Mouse (Mus musculus) kidney, postnatal 25 days (tissue): ENCODE measurements around the gene Ccl11.
A peak's percentile ranks its signal among the peaks of the same experiment; 100 is the strongest.

ENCODE experiments used
- DNase-seq, 2 experiments: peaks; one replicate each; pipeline ENCODE4 v3.0.0; 2021; ENCODE audit warnings: mixed read lengths in 2 of 2

Ccl11 gene

DNA sequence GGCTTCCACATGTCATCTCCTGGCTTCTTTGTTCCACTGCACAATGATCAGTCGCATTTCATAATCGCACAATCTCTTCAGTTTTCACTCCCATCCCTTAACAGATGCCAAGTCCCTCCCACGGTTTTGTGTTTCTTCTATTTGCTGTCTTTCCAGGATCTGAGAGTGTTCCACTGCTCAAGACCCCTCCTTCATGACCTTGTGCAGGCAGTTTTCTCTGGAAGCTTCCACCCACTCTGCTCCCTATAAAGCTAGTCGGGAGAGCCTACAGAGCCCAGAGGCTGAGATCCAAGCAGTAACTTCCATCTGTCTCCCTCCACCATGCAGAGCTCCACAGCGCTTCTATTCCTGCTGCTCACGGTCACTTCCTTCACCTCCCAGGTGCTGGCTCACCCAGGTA, at the start of gene Ccl11:
Gene Ccl11, plus strand, starts transcription at position 178 of the 400 bp plus-strand sequence.
- DNase-seq: no peak

DNA sequence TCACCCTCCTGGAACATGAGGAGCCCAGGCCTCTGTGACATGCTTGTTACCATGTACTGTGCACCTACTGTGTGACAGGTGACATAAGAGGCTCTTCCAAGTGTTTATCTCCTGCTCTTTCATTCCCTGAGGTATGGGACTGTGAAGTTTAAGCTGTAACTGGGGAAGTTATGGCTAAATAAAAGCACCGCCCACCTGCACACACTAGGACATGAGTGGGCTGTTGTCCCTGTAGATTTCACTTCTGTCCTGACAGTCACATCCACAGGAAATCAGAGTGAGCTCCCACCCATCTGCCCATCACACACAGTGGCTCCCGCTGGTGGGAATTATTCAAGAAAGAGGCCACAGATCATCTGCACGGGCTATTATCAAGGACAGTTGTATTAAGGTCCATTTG, 47.5 kb upstream of the Ccl11 start:
- DNase-seq: no peak

- no peak for DNase-seq
Observed at GRCm38 (mm10) chr11:82011411-82012193, 46.0 kb upstream of the Ccl11 start.

DNA sequence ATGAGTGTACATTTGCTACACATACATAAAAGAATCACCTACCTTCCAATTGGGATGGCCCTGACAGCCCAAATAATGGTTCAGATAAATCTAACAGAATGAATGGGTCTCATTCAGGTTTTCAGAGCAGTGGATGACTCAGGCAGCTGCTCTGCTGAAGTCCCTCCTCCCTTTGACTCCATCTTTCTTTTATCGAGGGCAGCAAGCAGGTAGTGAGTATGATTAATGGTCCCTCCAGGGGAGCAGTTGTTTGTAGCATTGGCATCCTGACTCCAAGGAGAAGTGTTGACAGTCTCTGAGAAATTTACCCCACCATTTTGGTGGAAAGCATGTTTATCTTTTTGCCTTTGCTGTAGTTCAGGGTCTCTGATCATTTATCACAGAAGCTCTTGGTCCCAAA, 43.9 kb upstream of the Ccl11 start:
- DNase-seq: no peak

GRCm38 (mm10) chr11:82015066-82015465, 42.6 kb upstream of the Ccl11 start:
- no peak for DNase-seq

DNA sequence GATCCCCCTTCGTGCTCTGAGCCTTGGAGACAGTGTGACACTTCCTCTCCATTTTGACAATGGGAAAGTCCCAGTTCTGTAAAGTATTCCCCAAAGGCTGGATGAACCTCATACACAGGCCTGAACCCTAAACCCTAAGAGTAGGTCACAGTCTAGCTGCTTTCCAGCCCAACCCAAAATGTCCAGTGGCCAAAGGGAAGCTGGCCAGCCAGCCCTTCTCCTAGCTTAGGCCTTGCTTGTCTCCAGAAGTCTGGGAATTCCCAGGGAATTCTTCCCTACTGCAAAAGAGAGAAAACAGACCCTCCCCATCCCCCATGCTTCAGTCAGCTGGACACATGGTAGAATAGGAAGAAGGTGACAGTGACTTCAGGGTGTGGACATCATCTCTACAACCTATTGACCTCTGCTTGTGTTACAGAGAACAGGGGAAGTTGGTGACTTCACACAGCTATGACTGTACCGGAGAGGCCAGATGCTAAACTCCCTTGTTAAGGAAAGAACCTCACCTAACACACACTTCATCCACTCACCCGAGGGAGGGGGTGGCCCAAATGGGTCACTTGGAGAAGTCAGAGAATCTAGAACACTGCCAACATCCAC, 41.3 kb upstream of the Ccl11 start:
- no peak for DNase-seq

DNA sequence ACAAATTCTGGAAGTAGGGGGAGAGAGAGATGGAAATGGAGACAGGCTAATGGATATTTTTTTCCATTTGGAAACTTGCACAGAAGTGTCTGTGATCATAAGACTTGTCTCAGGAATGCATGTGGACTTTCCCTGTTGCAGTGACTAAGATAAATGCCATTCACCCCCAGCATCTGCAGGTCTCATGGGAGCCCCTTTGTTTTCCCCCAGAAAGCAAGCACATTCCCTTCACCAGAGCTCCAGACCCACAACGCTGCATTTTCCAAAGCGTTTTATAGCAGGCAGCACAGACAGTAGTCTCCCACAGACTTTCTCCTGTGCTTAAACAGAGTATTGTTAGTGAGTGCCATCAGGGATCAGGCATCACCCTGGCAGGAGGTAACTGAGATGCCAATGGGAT, 38.2 kb upstream of the Ccl11 start:
- no peak for DNase-seq

GRCm38 (mm10) chr11:82019793-82020192, 37.8 kb upstream of the Ccl11 start:
- no peak for DNase-seq

DNA sequence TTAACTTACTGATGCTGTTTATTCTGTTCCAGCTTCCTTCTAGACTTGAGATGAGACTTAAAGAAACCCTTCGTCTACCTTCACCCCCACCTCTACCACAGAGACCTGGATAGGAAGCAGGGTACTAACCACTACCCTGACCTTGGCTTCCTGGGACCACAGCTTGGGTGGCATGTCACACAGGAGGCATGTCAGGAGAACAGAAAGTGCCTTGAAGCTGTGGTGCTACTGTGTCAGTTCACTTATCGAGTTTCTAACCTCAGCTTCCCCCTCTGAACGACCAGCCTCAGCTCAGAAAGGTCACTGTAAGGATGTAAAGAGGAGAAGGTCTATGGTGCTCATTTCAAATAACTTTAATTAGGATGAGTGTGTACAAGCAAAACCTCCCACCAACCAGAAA, 36.2 kb upstream of the Ccl11 start:
- DNase-seq: no peak

GRCm38 (mm10) chr11:82022504-82023056, 35.0 kb upstream of the Ccl11 start:
- DNase-seq: no peak

DNA sequence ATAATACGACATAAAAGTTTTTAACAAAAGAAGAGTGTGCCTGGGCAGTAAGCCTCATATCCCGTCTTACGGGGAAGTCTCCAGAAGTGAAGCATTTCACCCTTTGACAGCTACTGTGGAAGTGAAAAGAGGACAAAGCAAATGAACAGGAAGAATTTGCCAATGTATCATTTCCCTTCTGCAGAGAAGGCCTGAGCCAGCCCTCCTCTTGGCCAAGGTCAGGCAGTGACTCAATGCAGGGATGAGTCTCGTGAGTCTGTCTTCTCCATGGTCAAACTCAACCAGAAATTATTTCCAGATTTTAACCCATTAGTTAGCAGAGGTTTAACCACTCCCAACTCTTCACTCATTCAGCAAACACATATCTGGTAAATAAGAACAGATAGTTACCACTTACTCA, 33.9 kb upstream of the Ccl11 start:
- no peak for DNase-seq

DNA sequence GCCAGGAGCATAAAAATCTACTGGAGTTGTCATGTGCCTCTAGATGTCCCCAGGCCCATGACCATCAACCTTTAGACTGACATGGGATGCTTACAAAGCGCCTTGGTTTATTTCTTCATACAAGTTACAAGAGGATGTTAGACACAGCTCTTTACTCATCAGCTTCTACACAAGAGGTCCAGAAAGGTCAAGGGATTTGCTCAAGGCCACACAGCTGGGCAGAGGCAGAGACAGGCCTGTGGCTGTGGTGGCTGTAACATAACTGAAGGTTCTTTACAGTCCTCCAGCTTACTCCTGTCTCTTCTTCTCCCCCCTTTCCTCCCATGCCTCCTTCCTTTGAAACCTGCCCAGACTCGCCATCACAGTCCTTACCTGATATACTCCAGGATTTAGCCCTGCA, 27.5 kb upstream of the Ccl11 start:
- DNase-seq: no peak

- DNase-seq: no peak
Observed at GRCm38 (mm10) chr11:82032136-82032535, 25.5 kb upstream of the Ccl11 start.

DNA sequence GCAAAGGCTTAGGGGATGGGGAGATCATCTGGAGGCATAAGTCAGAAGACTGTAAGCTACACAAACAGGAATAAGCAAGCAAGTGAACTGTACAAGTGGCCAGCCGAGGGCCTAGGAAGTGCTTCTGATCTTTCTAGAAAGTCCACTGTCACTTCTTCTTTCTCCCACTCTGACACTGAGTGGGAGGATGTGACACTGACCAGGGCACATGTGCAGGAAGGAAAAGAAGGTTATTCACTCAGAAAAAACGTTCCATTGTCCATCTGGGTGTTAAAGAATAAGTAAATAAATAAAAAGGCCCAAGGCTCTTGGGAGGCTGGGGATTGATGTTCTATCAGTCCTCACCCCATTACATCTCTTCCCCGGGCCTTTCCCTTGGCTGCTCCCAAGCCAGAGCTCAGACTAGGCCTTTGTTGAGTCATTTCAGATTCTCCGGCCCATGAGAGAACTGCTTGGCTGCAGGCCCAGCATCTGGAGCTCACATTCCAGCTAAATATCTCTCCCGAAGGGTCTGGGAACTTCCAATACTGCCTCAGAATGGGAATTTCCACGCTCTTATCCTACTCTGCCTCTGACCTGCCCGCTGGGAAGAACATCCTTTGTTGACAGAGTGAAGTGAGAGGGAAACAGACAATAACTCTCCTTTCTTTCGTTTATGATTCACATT, 24.8 kb upstream of the Ccl11 start:
- peak; percentile 62 to 73 for DNase-seq

GRCm38 (mm10) chr11:82034446-82034845, 23.2 kb upstream of the Ccl11 start:
- no peak for DNase-seq

GRCm38 (mm10) chr11:82035356-82035755, 22.3 kb upstream of the Ccl11 start, which contains the start of gene Ccl2:
TSS of gene Ccl2 (plus strand) at chr11:82035571.
- DNase-seq: peak; percentile 60 to 61

GRCm38 (mm10) chr11:82035857-82036256, 21.8 kb upstream of the Ccl11 start:
- DNase-seq: no peak

GRCm38 (mm10) chr11:82038535-82038934, 19.1 kb upstream of the Ccl11 start, which contains the start of gene Gm17268:
TSS of gene Gm17268 (minus strand) at chr11:82038562.
- DNase-seq: no peak

- DNase-seq: no peak
Observed at GRCm38 (mm10) chr11:82039132-82039660, 18.4 kb upstream of the Ccl11 start.

GRCm38 (mm10) chr11:82041671-82042080, 15.9 kb upstream of the Ccl11 start:
- no peak for DNase-seq

DNA sequence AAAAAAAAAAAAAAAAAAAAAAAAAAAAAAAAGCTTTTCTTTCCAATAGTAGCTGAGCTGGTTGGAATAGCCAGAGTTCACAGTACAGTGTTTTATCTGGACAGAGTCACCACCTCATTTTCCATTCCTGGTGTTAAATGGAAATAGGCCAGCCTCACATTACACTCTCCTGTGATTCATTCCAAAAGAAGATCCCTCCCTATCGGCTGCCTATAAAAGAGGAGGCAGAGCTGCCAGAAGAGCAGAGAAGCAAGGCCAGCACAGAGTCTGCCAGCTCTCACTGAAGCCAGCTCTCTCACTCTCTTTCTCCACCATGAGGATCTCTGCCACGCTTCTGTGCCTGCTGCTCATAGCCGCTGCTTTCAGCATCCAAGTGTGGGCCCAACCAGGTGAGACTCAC, 12.2 kb upstream of the Ccl11 start, which contains the start of gene Ccl7:
Gene Ccl7, plus strand, starts transcription at position 242 of the 400 bp plus-strand sequence.
- DNase-seq: no peak

- peak in 1 of 2 experiments; percentile 33 for DNase-seq
Observed at GRCm38 (mm10) chr11:82047746-82048415, 9.7 kb upstream of the Ccl11 start.

DNA sequence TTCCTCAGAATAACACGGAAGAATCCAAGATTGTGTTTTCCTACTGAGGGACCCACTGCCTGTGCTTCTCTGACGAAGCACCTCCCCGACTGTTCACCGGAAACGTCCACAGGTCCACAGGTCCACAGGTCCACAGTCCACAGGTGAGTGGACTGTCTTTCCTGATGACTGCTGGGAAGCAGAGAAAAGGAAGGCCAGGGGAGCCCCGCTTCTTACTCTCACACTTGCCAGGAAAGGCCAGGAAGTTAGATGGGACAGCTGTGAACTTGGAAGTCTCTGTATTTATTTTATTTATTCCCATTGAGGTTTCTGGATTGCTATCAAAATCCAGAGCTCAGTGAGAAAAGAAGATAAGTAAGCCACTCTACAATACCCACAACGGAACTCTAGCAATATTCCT, 3.8 kb upstream of the Ccl11 start:
- DNase-seq: no peak
